Mouse (Mus musculus) ES-Bruce4 (cell line): ENCODE results near the gene Parn. TPM values are rescaled to one million over a fixed set of nuclear protein-coding genes. Genes with fewer than 3 reads are reported as not detected.
A peak's percentile ranks its signal among the peaks of the same experiment; 100 is the strongest.

Experiments
- H3K27ac ChIP-seq: 2 replicates; pipeline ENCODE4 v1.5.1; 2012; ENCODE audit warnings: low read length, inconsistent platforms; ENCODE audit not compliant: insufficient read depth
- H3K27me3 ChIP-seq: 2 replicates; pipeline ENCODE4 v1.6.1; 2012; ENCODE audit warnings: mild to moderate bottlenecking, low read length, inconsistent platforms; ENCODE audit not compliant: control insufficient read depth, poor library complexity, insufficient read depth, severe bottlenecking
- H3K36me3 ChIP-seq: 2 replicates; pipeline ENCODE4 v1.6.1; 2012; ENCODE audit warnings: inconsistent platforms, mild to moderate bottlenecking, low read length, moderate library complexity; ENCODE audit not compliant: control insufficient read depth, poor library complexity, insufficient read depth, severe bottlenecking
- H3K4me1 ChIP-seq: one replicate; pipeline ENCODE4 v1.8.1; 2011; ENCODE audit warnings: low read length; ENCODE audit not compliant: control insufficient read depth, insufficient read depth
- H3K4me3 ChIP-seq: 2 replicates; pipeline ENCODE4 v1.5.1; 2011; ENCODE audit warnings: low read depth, mild to moderate bottlenecking, low read length
- H3K9ac ChIP-seq: 2 replicates; pipeline ENCODE4 v1.6.1; 2012; ENCODE audit warnings: low read depth, mild to moderate bottlenecking, inconsistent platforms; ENCODE audit not compliant: poor library complexity, severe bottlenecking
- H3K9me3 ChIP-seq: replicated peaks from 2 replicates; pipeline ENCODE4 v1.6.1; 2012; ENCODE audit warnings: mild to moderate bottlenecking, low read length, inconsistent platforms; ENCODE audit not compliant: control insufficient read depth, poor library complexity, insufficient read depth, severe bottlenecking
- CTCF ChIP-seq: IDR thresholded peaks from one replicate; pipeline ENCODE4 v1.8.1; 2011; ENCODE audit warnings: low read depth, low read length
- EP300 ChIP-seq: IDR thresholded peaks from 2 replicates; pipeline ENCODE4 v1.6.1; 2011; ENCODE audit warnings: low read depth, low read length; ENCODE audit not compliant: insufficient read depth
- POLR2A ChIP-seq: IDR thresholded peaks from one replicate; pipeline ENCODE4 v1.8.1; 2011; ENCODE audit warnings: low read length; ENCODE audit not compliant: insufficient read depth
- polyA plus RNA-seq: library from polyadenylated mRNA; stranded (reverse); fragments of >200 nt; gene quantifications from 2 replicates; pipeline ENCODE4 v1.2.4, GENCODE M21; 2011; ENCODE audit warnings: low read depth; ENCODE audit not compliant: missing spikeins, insufficient read depth, insufficient read length

The Parn gene
- polyA plus RNA-seq = 68.0 and 80.3 TPM in 2 replicates

- TF ChIP-seq CTCF = no peak
- peak; percentile 61 for TF ChIP-seq POLR2A
- TF ChIP-seq EP300 = 0 out of 2 replicates have a peak, but pooled peaks have one; percentile 26
- Histone ChIP-seq H3K4me3 (peak within 1 kb of the TSS; percentile 89), H3K4me1 (no peaks in the 10 kb centered on the region), H3K9me3 (no peaks in the 10 kb centered on the region), H3K27me3 (no peaks in the 10 kb centered on the region), H3K27ac (0 out of 2 replicates have a peak within 1 kb of the TSS, but pooled peaks have one; percentile 10), H3K9ac (peak within 1 kb of the TSS; percentile 59), H3K36me3 (peaks cover 26% of the 10 kb centered on the region)
Measured at GRCm38 (mm10) chr16:13667878-13668343, at the start of gene Parn. Parn (minus strand) TSS chr16:13668170.

- no peak overlapping the region for H3K9ac ChIP-seq
- no peak overlapping the region for H3K4me3 ChIP-seq
- peaks cover 4% of the 10 kb centered on the region for H3K4me1 ChIP-seq
- no peaks in the 10 kb centered on the region for H3K9me3 ChIP-seq
- H3K27ac ChIP-seq = no peak overlapping the region
- TF ChIP-seq CTCF (no peak), POLR2A (no peak), EP300 (no peak)
- no peaks in the 10 kb centered on the region for H3K36me3 ChIP-seq
- H3K27me3 ChIP-seq = no peaks in the 10 kb centered on the region
Measured at GRCm38 (mm10) chr16:13716821-13717553, 49.0 kb upstream of the Parn start.

GRCm38 (mm10) chr16:13714910-13715309, 46.9 kb upstream of the Parn start:
- H3K9me3 ChIP-seq = no peaks in the 10 kb centered on the region
- H3K9ac ChIP-seq = no peak overlapping the region
- H3K27me3 ChIP-seq = no peaks in the 10 kb centered on the region
- no peak for TF ChIP-seq POLR2A
- H3K27ac ChIP-seq = no peak overlapping the region
- H3K4me3 ChIP-seq = no peak overlapping the region
- H3K4me1 ChIP-seq = peaks cover 4% of the 10 kb centered on the region
- no peaks in the 10 kb centered on the region for H3K36me3 ChIP-seq

- TF ChIP-seq POLR2A (no peak), EP300 (no peak), CTCF (no peak)
- Histone ChIP-seq H3K9me3 (no peaks in the 10 kb centered on the region), H3K9ac (no peak overlapping the region), H3K27me3 (no peaks in the 10 kb centered on the region), H3K4me1 (no peaks in the 10 kb centered on the region), H3K4me3 (no peak overlapping the region), H3K36me3 (no peaks in the 10 kb centered on the region), H3K27ac (no peak overlapping the region)
Measured at GRCm38 (mm10) chr16:13704676-13705075, 36.7 kb upstream of the Parn start.

- no peak for TF ChIP-seq EP300
- TF ChIP-seq POLR2A = no peak
- TF ChIP-seq CTCF = no peak
- H3K36me3 ChIP-seq = peaks cover 9% of the 10 kb centered on the region
Measured at GRCm38 (mm10) chr16:13702184-13702583, 34.2 kb upstream of the Parn start.

GRCm38 (mm10) chr16:13698998-13699397, 31.0 kb upstream of the Parn start:
- Histone ChIP-seq H3K27me3 (no peaks in the 10 kb centered on the region), H3K9me3 (no peaks in the 10 kb centered on the region), H3K9ac (no peak overlapping the region), H3K4me3 (no peak overlapping the region), H3K4me1 (no peaks in the 10 kb centered on the region), H3K36me3 (peaks cover 21% of the 10 kb centered on the region), H3K27ac (no peak overlapping the region)
- TF ChIP-seq POLR2A = no peak
- TF ChIP-seq EP300 = no peak
- peak; percentile 88 for TF ChIP-seq CTCF

More at GRCm38 (mm10) chr16:13702184-13702583, 34.2 kb upstream of the Parn start:
- Histone ChIP-seq H3K27ac (no peak overlapping the region), H3K9ac (no peak overlapping the region), H3K9me3 (no peaks in the 10 kb centered on the region), H3K4me3 (no peak overlapping the region), H3K27me3 (no peaks in the 10 kb centered on the region), H3K4me1 (no peaks in the 10 kb centered on the region)
